In genomic region chr10:18339386-18339785, GRCm38 (mm10) we compare ENCODE assay signal across 27 mouse cellular contexts. TPM values are rescaled to one million over a fixed set of nuclear protein-coding genes. Genes with fewer than 3 reads are reported as not detected.
DNase-seq lines count a peak whose midpoint lies in the region; ATAC-seq lines count a peak whose summit lies in the region.
"Had no signal": no experiment of that assay in that cellular context is flagged by ENCODE, and none has a peak within 500 bp of the region (broad histone marks: within the 10 kb centered on the region; RNA-seq: fewer than 3 reads in every experiment).

No protein-coding gene starts in this region.

- no peak overlapping the region for H3K4me3 ChIP-seq in heart, embryonic 10.5 days
- H3K4me3 ChIP-seq in kidney, embryonic 15.5 days (replicated peaks): no peak overlapping the region
- H3K4me3 ChIP-seq in lung, embryonic 16.5 days (ENCODE audit: low read length): no peak overlapping the region
- H3K4me3 ChIP-seq: embryonic facial prominence, embryonic 10.5 days; embryonic facial prominence, embryonic 13.5 days; erythroblast, embryonic 14.5 days; forebrain, embryonic 12.5 days; forebrain, embryonic 15.5 days; heart, embryonic 12.5 days; heart, embryonic 15.5 days; hindbrain, embryonic 10.5 days; hindbrain, embryonic 13.5 days had no signal

- ATAC-seq in kidney, embryonic 15.5 days (replicated peaks; ENCODE audit: low FRiP score): no peak
- ATAC-seq in lung, embryonic 16.5 days (ENCODE audit: low read depth): peak; percentile 65
- ATAC-seq: activated CD4-positive, CD25-positive, alpha-beta regulatory T cell, adult 4 months; forebrain, embryonic 15.5 days; hindbrain, embryonic 16.5 days had no signal

- H3K27ac ChIP-seq in heart, embryonic 10.5 days: no peak overlapping the region
- H3K27ac ChIP-seq in kidney, embryonic 15.5 days: no peak overlapping the region
- H3K27ac ChIP-seq in lung, embryonic 16.5 days (ENCODE audit: low read length): no peak overlapping the region
- H3K27ac ChIP-seq: embryonic facial prominence, embryonic 10.5 days; embryonic facial prominence, embryonic 13.5 days; forebrain, embryonic 12.5 days; forebrain, embryonic 15.5 days; heart, embryonic 15.5 days; hindbrain, embryonic 10.5 days; hindbrain, embryonic 13.5 days had no signal

- H3K4me2 ChIP-seq in kidney, embryonic 15.5 days: no peak overlapping the region
- H3K4me2 ChIP-seq in lung, embryonic 16.5 days (ENCODE audit: low read depth, low read length): no peak overlapping the region
- H3K4me2 ChIP-seq: embryonic facial prominence, embryonic 13.5 days; forebrain, embryonic 12.5 days; forebrain, embryonic 15.5 days; heart, embryonic 12.5 days; heart, embryonic 15.5 days; hindbrain, embryonic 13.5 days had no signal

- H3K27me3 ChIP-seq in heart, embryonic 10.5 days (ENCODE audit: insufficient read depth, poor library complexity, severe bottlenecking): no peaks in the 10 kb centered on the region
- H3K27me3 ChIP-seq in kidney, embryonic 15.5 days: no peaks in the 10 kb centered on the region
- H3K27me3 ChIP-seq in lung, embryonic 16.5 days (ENCODE audit: control insufficient read depth, insufficient read depth, low read depth, low read length): no peaks in the 10 kb centered on the region
- H3K27me3 ChIP-seq: embryonic facial prominence, embryonic 13.5 days; forebrain, embryonic 12.5 days; forebrain, embryonic 15.5 days; heart, embryonic 12.5 days; heart, embryonic 15.5 days; hindbrain, embryonic 13.5 days had no signal

- WGBS in heart, embryonic 10.5 days: 81% methylated on average over 6 of the region's 6 CpGs
- 65% methylated on average over 6 of the region's 6 CpGs for WGBS in kidney, embryonic 15.5 days
- 53% methylated on average over 6 of the region's 6 CpGs for WGBS in lung, embryonic 16.5 days

- no peaks in the 10 kb centered on the region for H3K36me3 ChIP-seq in heart, embryonic 10.5 days
- no peaks in the 10 kb centered on the region for H3K36me3 ChIP-seq in kidney, embryonic 15.5 days
- no peaks in the 10 kb centered on the region for H3K36me3 ChIP-seq in lung, embryonic 16.5 days (ENCODE audit: control insufficient read depth, insufficient read depth, low read length)
- H3K36me3 ChIP-seq: embryonic facial prominence, embryonic 13.5 days; forebrain, embryonic 12.5 days; forebrain, embryonic 15.5 days; heart, embryonic 12.5 days; heart, embryonic 15.5 days; hindbrain, embryonic 13.5 days had no signal

- DNase-seq in heart, adult 11 months: peak; percentile 90
- DNase-seq in heart, embryonic 10.5 days (ENCODE audit: low spot score): no peak
- DNase-seq in kidney, postnatal 10 days: peak; percentile 26
- no peak for DNase-seq in lung, postnatal 36 days
- DNase-seq: adrenal gland, adult 8-10 months; adrenal gland, postnatal 25 days; cerebellum, adult 11-12 months; cerebellum, adult 8-10 months; cerebellum, postnatal 10 days; cerebellum, postnatal 36 days; embryo, embryonic 11 days; gastrocnemius, postnatal 25 days; heart, postnatal 10 days; heart, postnatal 36 days had no signal

- H3K9ac ChIP-seq in kidney, embryonic 15.5 days: no peak overlapping the region
- no peak overlapping the region for H3K9ac ChIP-seq in lung, embryonic 16.5 days (ENCODE audit: low read length)
- H3K9ac ChIP-seq: embryonic facial prominence, embryonic 13.5 days; forebrain, embryonic 12.5 days; forebrain, embryonic 15.5 days; heart, embryonic 12.5 days; heart, embryonic 15.5 days; hindbrain, embryonic 13.5 days had no signal

- H3K9me3 ChIP-seq in heart, embryonic 10.5 days: no peaks in the 10 kb centered on the region
- H3K9me3 ChIP-seq in kidney, embryonic 15.5 days (replicated peaks): no peaks in the 10 kb centered on the region
- H3K9me3 ChIP-seq in lung, embryonic 16.5 days (ENCODE audit: control insufficient read depth, low read length): no peaks in the 10 kb centered on the region
- H3K9me3 ChIP-seq: embryonic facial prominence, embryonic 10.5 days; embryonic facial prominence, embryonic 13.5 days; forebrain, embryonic 12.5 days; forebrain, embryonic 15.5 days; heart, embryonic 12.5 days; heart, embryonic 15.5 days; hindbrain, embryonic 10.5 days; hindbrain, embryonic 13.5 days had no signal

- peaks cover 16% of the 10 kb centered on the region; the same call in 1 of the 2 replicates for H3K4me1 ChIP-seq in heart, embryonic 10.5 days
- 0 out of 2 replicates have a peak, but pooled peaks cover 2% of the 10 kb centered on the region for H3K4me1 ChIP-seq in kidney, embryonic 15.5 days
- no peaks in the 10 kb centered on the region for H3K4me1 ChIP-seq in lung, embryonic 16.5 days (replicated peaks; ENCODE audit: control insufficient read depth, insufficient read depth, low read length)
- H3K4me1 ChIP-seq: forebrain, embryonic 15.5 days; heart, embryonic 15.5 days had no signal

RNA-seq across cellular contexts. Expression of gene Nhsl1, which starts 20.6 kb away (rescaled TPM):
- polyA plus RNA-seq in heart, embryonic 10.5 days (2016; fragmentation: Nextera tagmentation; extraction: Ambion mirVana): 10.6 and 14.9 TPM in 2 replicates
- polyA plus RNA-seq in kidney, embryonic 15.5 days (2015; fragmentation: Nextera tagmentation; extraction: Ambion mirVana): 9.4 and 9.5 TPM in 2 replicates
- 4.4 and 4.6 TPM in 2 replicates for polyA plus RNA-seq in lung, embryonic 16.5 days (2015; fragmentation: Nextera tagmentation; extraction: Ambion mirVana)
- polyA plus RNA-seq: erythroblast, embryonic 14.5 days had no signal

Comparison
In these comparisons a context has a peak if more than half of its experiments do, and no peak if none do; other contexts are left out.
1. DNase-seq: peak in heart, adult 11 months (single experiment) and kidney, postnatal 10 days (single experiment); none in heart, embryonic 10.5 days (single experiment) and lung, postnatal 36 days (single experiment).